30 mouse cellular contexts compared by ENCODE assay signal in genomic region chr10:12456867-12457266, GRCm38 (mm10).
"Had no signal": no experiment of that assay in that cellular context is flagged by ENCODE, and none has a peak within 500 bp of the region (broad histone marks: within the 10 kb centered on the region; RNA-seq: fewer than 3 reads in every experiment).

No protein-coding gene starts in this region.

- H3K27me3 ChIP-seq: limb, embryonic 12.5 days; limb, embryonic 13.5 days; limb, embryonic 15.5 days; liver, embryonic 12.5 days; liver, embryonic 13.5 days; liver, embryonic 15.5 days; lung, embryonic 15.5 days; megakaryocyte, embryonic 14.5 days; midbrain, embryonic 12.5 days; midbrain, embryonic 13.5 days; midbrain, embryonic 15.5 days; neural tube, embryonic 12.5 days had no signal

- H3K36me3 ChIP-seq: liver, embryonic 13.5 days; liver, embryonic 15.5 days; midbrain, embryonic 12.5 days; midbrain, embryonic 13.5 days; midbrain, embryonic 15.5 days; neural tube, embryonic 12.5 days had no signal

- H3K27ac ChIP-seq: limb, embryonic 10.5 days; limb, embryonic 12.5 days; limb, embryonic 13.5 days; limb, embryonic 15.5 days; liver, embryonic 12.5 days; liver, embryonic 13.5 days; liver, embryonic 14.5 days; liver, embryonic 15.5 days; lung, embryonic 15.5 days; macrophage; midbrain, embryonic 10.5 days; midbrain, embryonic 12.5 days; midbrain, embryonic 13.5 days; midbrain, embryonic 15.5 days; neural tube, embryonic 12.5 days had no signal

- H3K4me3 ChIP-seq: limb, embryonic 10.5 days; limb, embryonic 12.5 days; limb, embryonic 13.5 days; limb, embryonic 15.5 days; liver, embryonic 12.5 days; liver, embryonic 13.5 days; liver, embryonic 15.5 days; lung, embryonic 15.5 days; megakaryocyte, embryonic 14.5 days; midbrain, embryonic 10.5 days; midbrain, embryonic 12.5 days; midbrain, embryonic 13.5 days; midbrain, embryonic 15.5 days; myocyte; neural tube, embryonic 12.5 days had no signal

- DNase-seq: left cerebral cortex, postnatal 4 days; liver; liver, embryonic 13.5 days; liver, postnatal 0 days; lung, adult 18-20 months; lung, embryonic 14.5 days; lung, postnatal 10 days; lung, postnatal 14 days; lung, postnatal 4 days; midbrain, embryonic 14.5 days had no signal

- H3K4me2 ChIP-seq: limb, embryonic 12.5 days; limb, embryonic 13.5 days; limb, embryonic 15.5 days; liver, embryonic 11.5 days; liver, embryonic 12.5 days; liver, embryonic 13.5 days; liver, embryonic 15.5 days; lung, embryonic 14.5 days; lung, embryonic 15.5 days; midbrain, embryonic 11.5 days; midbrain, embryonic 12.5 days; midbrain, embryonic 13.5 days; midbrain, embryonic 15.5 days; neural tube, embryonic 12.5 days had no signal

- H3K4me1 ChIP-seq: limb, embryonic 10.5 days; limb, embryonic 12.5 days; limb, embryonic 13.5 days; limb, embryonic 15.5 days; liver, embryonic 12.5 days; liver, embryonic 13.5 days; liver, embryonic 15.5 days; lung, embryonic 15.5 days; midbrain, embryonic 10.5 days; midbrain, embryonic 12.5 days; midbrain, embryonic 13.5 days; midbrain, embryonic 15.5 days; neural tube, embryonic 12.5 days had no signal

- H3K9me3 ChIP-seq: limb, embryonic 10.5 days; limb, embryonic 12.5 days; limb, embryonic 13.5 days; limb, embryonic 15.5 days; liver, embryonic 12.5 days; liver, embryonic 13.5 days; liver, embryonic 15.5 days; lung, embryonic 15.5 days; megakaryocyte, embryonic 14.5 days; midbrain, embryonic 10.5 days; midbrain, embryonic 12.5 days; midbrain, embryonic 13.5 days; midbrain, embryonic 15.5 days; neural tube, embryonic 12.5 days had no signal

- ATAC-seq: liver, embryonic 12.5 days; liver, postnatal 0 days; lung, postnatal 0 days; midbrain, embryonic 13.5 days; midbrain, embryonic 15.5 days; midbrain, embryonic 16.5 days had no signal

- H3K9ac ChIP-seq: limb, embryonic 12.5 days; limb, embryonic 13.5 days; limb, embryonic 15.5 days; liver, embryonic 12.5 days; liver, embryonic 13.5 days; liver, embryonic 14.5 days; liver, embryonic 15.5 days; liver, postnatal 0 days; lung, embryonic 14.5 days; lung, embryonic 15.5 days; midbrain, embryonic 12.5 days; midbrain, embryonic 13.5 days; midbrain, embryonic 15.5 days; neural tube, embryonic 12.5 days had no signal
